Mouse (Mus musculus) liver, embryonic 13.5 days (tissue): ENCODE measurements at regions not wholly inside any gene's neighbourhood (a gene's known extent, or its start where the extent isn't known, plus 50 kb on each side); places are given as distances from the start of the nearest gene placed in this dataset.
"Not testable (repeated sequence)": the region's sequence is repeated elsewhere in the genome, so short reads cannot be mapped to it uniquely, and the experiment has no call there.

Experiments used
- ATAC-seq: fragments of 200-750 bp; cut with Nextera tagmentation; 2 replicates; pipeline ENCODE4 v1.8.0; 2017; ENCODE audit warnings: low read depth, mild to moderate bottlenecking, moderate number of reproducible peaks, moderate library complexity
- DNase-seq: peaks from one replicate; pipeline ENCODE4 v3.0.0; 2022
- H3K27ac ChIP-seq: fragments of 300-500 bp; sonication (generic); 2 replicates; pipeline ENCODE4 v1.5.1; 2015; ENCODE audit warnings: moderate library complexity, mild to moderate bottlenecking, inconsistent platforms
- H3K27me3 ChIP-seq: fragments of 300-500 bp; sonication (generic); 2 replicates; pipeline ENCODE4 v1.6.1; 2015; ENCODE audit warnings: mild to moderate bottlenecking, inconsistent platforms
- H3K36me3 ChIP-seq: fragments of 300-500 bp; sonication (generic); 2 replicates; pipeline ENCODE4 v1.6.1; 2015; ENCODE audit warnings: mild to moderate bottlenecking, inconsistent platforms
- H3K4me1 ChIP-seq: fragments of 300-500 bp; sonication (generic); replicated peaks from 2 replicates; pipeline ENCODE4 v1.6.1; 2015; ENCODE audit warnings: inconsistent platforms
- H3K4me2 ChIP-seq: fragments of 300-500 bp; sonication (generic); 2 replicates; pipeline ENCODE4 v1.6.1; 2015; ENCODE audit warnings: inconsistent platforms, mild to moderate bottlenecking, moderate library complexity
- H3K4me3 ChIP-seq: fragments of 300-500 bp; sonication (generic); replicated peaks from 2 replicates; pipeline ENCODE4 v1.5.1; 2015; ENCODE audit warnings: mild to moderate bottlenecking, inconsistent platforms
- H3K9ac ChIP-seq: fragments of 300-500 bp; sonication (generic); 2 replicates; pipeline ENCODE4 v1.6.1; 2015; ENCODE audit warnings: mild to moderate bottlenecking, inconsistent platforms
- H3K9me3 ChIP-seq: fragments of 300-500 bp; sonication (generic); replicated peaks from 2 replicates; pipeline ENCODE4 v1.6.1; 2016; ENCODE audit warnings: inconsistent platforms
- WGBS: fragments of 180-500 bp; shearing (Covaris S2); methylation state at CpG from one replicate; pipeline ENCODE4 v1.1.7; 2015; ENCODE audit not compliant: insufficient replicate concordance; 5-methylcytosine and 5-hydroxymethylcytosine counted together

GRCm38 (mm10) chr16:89718921-89719320 is 147.9 kb upstream of the Krtap11-1 start:
- no peak for ATAC-seq
- Histone ChIP-seq H3K4me1 (no peaks in the 10 kb centered on the region), H3K27me3 (no peaks in the 10 kb centered on the region), H3K4me3 (no peak overlapping the region), H3K4me2 (no peak overlapping the region), H3K27ac (no peak overlapping the region), H3K9me3 (no peaks in the 10 kb centered on the region), H3K9ac (no peak overlapping the region), H3K36me3 (no peaks in the 10 kb centered on the region)
- no peak for DNase-seq
- 63% methylated on average over 3 of the region's 3 CpGs for WGBS

DNA sequence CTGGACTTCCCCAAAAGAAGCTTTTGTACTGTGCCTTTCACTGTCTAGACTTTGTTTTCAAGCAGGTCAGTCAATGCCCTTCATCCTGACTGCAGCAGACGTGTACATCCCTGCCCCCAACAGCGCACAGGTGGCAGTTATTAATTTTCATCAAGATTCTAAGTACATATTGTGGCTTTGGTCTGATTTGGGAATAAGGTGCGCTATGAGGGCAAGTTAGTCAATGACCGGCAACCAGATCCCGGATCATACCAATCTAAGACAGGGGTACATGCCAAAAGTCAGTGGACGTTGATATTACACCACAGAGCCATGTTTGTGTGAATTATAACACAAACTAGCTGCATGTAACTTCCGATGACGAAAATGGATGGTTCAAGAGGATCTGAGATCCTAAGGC is 144.7 kb upstream of the Krtap11-1 start:
- H3K36me3 ChIP-seq, H3K9me3 ChIP-seq, H3K27me3 ChIP-seq, ATAC-seq, DNase-seq, H3K4me1 ChIP-seq, H3K4me3 ChIP-seq, H3K27ac ChIP-seq, H3K9ac ChIP-seq, H3K4me2 ChIP-seq: not testable (repeated sequence)
- whole genome bisulfite sequencing, result 75% methylated on average over 8 of the region's 8 CpGs

- DNase-seq (no peak), ATAC-seq (no peak)
- Histone ChIP-seq H3K9ac (no peak overlapping the region), H3K36me3 (no peaks in the 10 kb centered on the region), H3K4me1 (no peaks in the 10 kb centered on the region), H3K27ac (no peak overlapping the region), H3K4me3 (no peak overlapping the region), H3K27me3 (no peaks in the 10 kb centered on the region), H3K4me2 (no peak overlapping the region), H3K9me3 (no peaks in the 10 kb centered on the region)
- 61% methylated on average over 6 of the region's 6 CpGs for WGBS
Observed at GRCm38 (mm10) chr16:89704316-89704715, 133.3 kb upstream of the Krtap11-1 start.

DNA sequence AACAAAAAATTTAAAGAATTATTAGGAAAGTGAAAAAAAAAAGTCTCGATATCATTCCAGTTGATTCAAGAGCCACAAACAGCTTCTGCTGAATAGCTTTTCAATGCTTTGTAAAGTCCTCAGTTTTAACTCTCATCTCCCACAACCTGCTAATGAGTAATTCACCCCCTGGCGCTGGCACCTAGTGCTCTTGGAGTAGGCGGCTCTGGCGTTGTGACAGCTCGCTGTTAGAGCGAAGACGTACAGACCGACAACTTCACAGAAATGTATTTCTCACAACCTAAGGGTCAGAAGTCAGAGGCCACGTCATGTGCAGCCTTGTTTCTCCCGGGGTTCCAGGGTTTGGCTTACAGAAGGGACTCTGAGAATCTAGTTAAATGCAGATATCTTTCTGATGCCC is 132.2 kb upstream of the Krtap11-1 start:
- Histone ChIP-seq H3K4me2 (no peak overlapping the region), H3K4me3 (no peak overlapping the region), H3K9me3 (no peaks in the 10 kb centered on the region), H3K4me1 (no peaks in the 10 kb centered on the region), H3K9ac (no peak overlapping the region), H3K36me3 (no peaks in the 10 kb centered on the region), H3K27me3 (no peaks in the 10 kb centered on the region), H3K27ac (no peak overlapping the region)
- DNase-seq (no peak), ATAC-seq (no peak)
- 63% methylated on average over 10 of the region's 10 CpGs for WGBS

DNA sequence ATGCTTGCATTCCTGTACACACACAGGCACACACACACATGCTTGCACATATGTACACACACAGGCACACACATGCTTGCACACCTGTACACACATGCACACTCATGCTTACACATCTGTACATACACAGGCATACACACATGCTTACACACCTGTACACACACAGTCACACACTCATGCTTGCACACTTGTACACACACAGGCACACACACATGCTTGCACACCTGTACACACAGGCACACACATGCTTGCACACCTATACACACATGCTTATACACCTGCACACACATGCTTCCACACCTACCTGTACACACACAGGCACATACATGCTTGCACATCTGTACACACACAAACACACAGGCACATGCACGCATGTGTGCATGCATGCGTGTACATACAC is 131.4 kb upstream of the Krtap11-1 start:
- Histone ChIP-seq H3K4me3 (no peak overlapping the region), H3K4me2 (no peak overlapping the region), H3K36me3 (no peaks in the 10 kb centered on the region), H3K9ac (no peak overlapping the region), H3K27me3 (no peaks in the 10 kb centered on the region), H3K27ac (no peak overlapping the region), H3K4me1 (no peaks in the 10 kb centered on the region), H3K9me3 (no peaks in the 10 kb centered on the region)
- ATAC-seq (no peak), DNase-seq (no peak)
- WGBS, result 81% methylated on average over 2 of the region's 2 CpGs

GRCm38 (mm10) chr16:89701741-89702140 is 130.8 kb upstream of the Krtap11-1 start:
- no peaks in the 10 kb centered on the region for H3K36me3 ChIP-seq
- H3K4me3 ChIP-seq, result no peak overlapping the region
- 71% methylated on average over 8 of the region's 8 CpGs for WGBS
- no peaks in the 10 kb centered on the region for H3K9me3 ChIP-seq
- H3K27ac ChIP-seq, result no peak overlapping the region
- H3K27me3 ChIP-seq, result no peaks in the 10 kb centered on the region
- H3K4me2 ChIP-seq, result no peak overlapping the region
- ATAC-seq (no peak), DNase-seq (no peak)
- no peaks in the 10 kb centered on the region for H3K4me1 ChIP-seq
- H3K9ac ChIP-seq, result no peak overlapping the region

- 11% methylated on average over 2 of the region's 2 CpGs for WGBS
- Histone ChIP-seq H3K9me3 (no peaks in the 10 kb centered on the region), H3K27ac (no peak overlapping the region), H3K4me1 (no peaks in the 10 kb centered on the region), H3K36me3 (no peaks in the 10 kb centered on the region), H3K4me2 (no peak overlapping the region), H3K4me3 (no peak overlapping the region), H3K9ac (no peak overlapping the region), H3K27me3 (no peaks in the 10 kb centered on the region)
- no peak for ATAC-seq
- DNase-seq, result no peak
Observed at GRCm38 (mm10) chr16:89699710-89700109, 128.7 kb upstream of the Krtap11-1 start.

DNA sequence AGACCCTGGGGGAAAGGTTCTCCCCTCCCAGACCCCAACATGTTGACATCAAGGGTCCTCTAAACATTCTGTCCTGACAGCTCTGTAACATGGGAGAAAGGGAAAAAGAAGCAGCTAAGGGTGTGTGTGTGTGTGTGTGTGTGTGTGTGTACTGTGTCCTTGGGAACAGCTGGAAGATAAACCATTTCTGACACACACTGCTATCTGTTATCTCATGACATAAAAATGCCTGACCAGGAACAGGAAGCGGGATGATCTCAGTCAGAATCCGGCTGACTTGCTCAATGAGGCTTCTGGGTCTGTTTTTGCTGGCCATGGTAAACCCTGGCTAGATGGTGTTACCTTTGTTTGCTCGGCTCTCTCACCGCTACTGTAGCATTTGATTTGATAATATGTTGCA is 124.8 kb upstream of the Krtap11-1 start:
- Histone ChIP-seq H3K9ac (no peak overlapping the region), H3K4me2 (no peak overlapping the region), H3K4me1 (no peaks in the 10 kb centered on the region), H3K4me3 (no peak overlapping the region), H3K27ac (no peak overlapping the region), H3K27me3 (no peaks in the 10 kb centered on the region), H3K36me3 (no peaks in the 10 kb centered on the region), H3K9me3 (no peaks in the 10 kb centered on the region)
- 37% methylated on average over 4 of the region's 4 CpGs for WGBS
- DNase-seq (no peak), ATAC-seq (no peak)

GRCm38 (mm10) chr16:89695406-89695805 is 124.4 kb upstream of the Krtap11-1 start:
- H3K4me2 ChIP-seq, result no peak overlapping the region
- H3K9ac ChIP-seq, result no peak overlapping the region
- no peaks in the 10 kb centered on the region for H3K4me1 ChIP-seq
- H3K9me3 ChIP-seq, result no peaks in the 10 kb centered on the region
- no peak overlapping the region for H3K27ac ChIP-seq
- ATAC-seq, result no peak
- no peaks in the 10 kb centered on the region for H3K36me3 ChIP-seq
- no peak overlapping the region for H3K4me3 ChIP-seq
- no peaks in the 10 kb centered on the region for H3K27me3 ChIP-seq
- DNase-seq, result no peak
- WGBS, result 47% methylated on average over 7 of the region's 7 CpGs

GRCm38 (mm10) chr16:89693321-89693720 is 122.3 kb upstream of the Krtap11-1 start:
- DNase-seq (no peak), ATAC-seq (no peak)
- no peak overlapping the region for H3K4me3 ChIP-seq
- H3K27me3 ChIP-seq, result no peaks in the 10 kb centered on the region
- H3K4me1 ChIP-seq, result no peaks in the 10 kb centered on the region
- no peak overlapping the region for H3K9ac ChIP-seq
- H3K4me2 ChIP-seq, result no peak overlapping the region
- H3K9me3 ChIP-seq, result no peaks in the 10 kb centered on the region
- 66% methylated on average over 10 of the region's 10 CpGs for WGBS
- no peaks in the 10 kb centered on the region for H3K36me3 ChIP-seq
- H3K27ac ChIP-seq, result no peak overlapping the region

- H3K27me3 ChIP-seq, result no peaks in the 10 kb centered on the region
- peaks cover 9% of the 10 kb centered on the region for H3K4me1 ChIP-seq
- no peak overlapping the region for H3K4me3 ChIP-seq
- no peaks in the 10 kb centered on the region for H3K9me3 ChIP-seq
- no peaks in the 10 kb centered on the region for H3K36me3 ChIP-seq
- 82% methylated on average over 6 of the region's 6 CpGs for WGBS
- no peak overlapping the region for H3K9ac ChIP-seq
- ATAC-seq (no peak), DNase-seq (no peak)
- H3K27ac ChIP-seq, result no peak overlapping the region
- H3K4me2 ChIP-seq, result no peak overlapping the region
Observed at GRCm38 (mm10) chr16:89679438-89679837, 108.5 kb upstream of the Krtap11-1 start.

DNA sequence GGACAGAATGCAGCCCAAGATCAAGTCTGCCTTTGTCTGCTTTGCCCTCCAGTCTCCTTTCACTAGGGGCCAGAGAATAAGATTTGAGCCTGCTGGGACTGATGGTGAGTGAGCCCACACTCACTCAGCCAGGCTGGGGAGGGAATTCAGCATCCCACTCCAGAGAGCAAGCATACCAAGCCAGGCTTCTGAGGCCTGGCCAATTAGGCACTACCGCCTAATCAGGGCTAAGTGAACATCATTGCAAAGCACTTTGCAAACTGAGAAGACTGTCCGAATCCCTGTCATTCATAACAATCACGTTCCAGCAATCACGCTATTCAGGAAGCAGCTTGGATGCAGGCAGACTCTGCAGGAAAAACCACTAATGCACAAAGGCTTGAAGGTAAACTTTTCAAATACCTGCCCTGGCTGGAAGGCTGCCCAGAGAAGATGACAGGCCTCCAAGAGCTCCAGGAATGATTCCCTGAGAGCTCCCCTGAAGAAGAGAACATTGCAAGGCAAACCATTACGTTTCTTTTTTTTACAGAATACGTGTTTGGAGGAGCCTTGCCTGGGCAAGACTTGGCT is 107.5 kb upstream of the Krtap11-1 start:
- Histone ChIP-seq H3K4me3 (no peak overlapping the region), H3K27me3 (no peaks in the 10 kb centered on the region), H3K4me2 (no peak overlapping the region), H3K4me1 (peaks cover 9% of the 10 kb centered on the region), H3K36me3 (no peaks in the 10 kb centered on the region), H3K9me3 (no peaks in the 10 kb centered on the region), H3K9ac (no peak overlapping the region), H3K27ac (no peak overlapping the region)
- no peak for DNase-seq
- WGBS, result 54% methylated on average over 6 of the region's 6 CpGs
- ATAC-seq, result no peak
